Mouse (Mus musculus) B cell, adult (primary cell): ENCODE results near the gene Gm28036. TPM values are rescaled to one million over a fixed set of nuclear protein-coding genes. Genes with fewer than 3 reads are reported as not detected.

Source experiments
- total RNA-seq: library from RNA; stranded (reverse); gene quantifications from 4 replicates; pipeline ENCODE4 v1.2.4, GENCODE M21; 2023; ENCODE audit not compliant: inconsistent age

The Gm28036 gene
- 22.4 to 30.4 TPM (median 27.6 TPM) in 4 replicates for total RNA-seq

DNA sequence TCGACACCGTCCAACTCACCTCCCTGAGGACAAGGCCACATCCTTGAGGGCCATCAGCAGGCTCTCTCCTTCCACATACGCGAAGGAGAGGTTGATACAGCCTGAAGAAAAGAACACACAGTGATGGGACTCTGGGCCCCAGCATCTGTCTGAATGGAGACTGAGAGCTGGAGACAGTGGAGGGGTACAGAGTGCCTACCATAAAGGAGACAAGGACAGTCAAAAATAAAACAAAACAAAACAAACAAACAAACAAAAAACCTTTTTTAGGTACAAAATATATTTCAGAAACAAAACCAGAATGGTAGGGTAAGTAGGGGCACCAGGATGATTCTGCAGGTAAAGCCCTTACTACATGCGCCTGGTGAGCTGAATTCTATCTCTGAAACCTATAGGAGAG, at the start of gene Gm28036:
TSS of gene Gm28036 (minus strand) at position 101 of the 400 bp plus-strand sequence.

DNA sequence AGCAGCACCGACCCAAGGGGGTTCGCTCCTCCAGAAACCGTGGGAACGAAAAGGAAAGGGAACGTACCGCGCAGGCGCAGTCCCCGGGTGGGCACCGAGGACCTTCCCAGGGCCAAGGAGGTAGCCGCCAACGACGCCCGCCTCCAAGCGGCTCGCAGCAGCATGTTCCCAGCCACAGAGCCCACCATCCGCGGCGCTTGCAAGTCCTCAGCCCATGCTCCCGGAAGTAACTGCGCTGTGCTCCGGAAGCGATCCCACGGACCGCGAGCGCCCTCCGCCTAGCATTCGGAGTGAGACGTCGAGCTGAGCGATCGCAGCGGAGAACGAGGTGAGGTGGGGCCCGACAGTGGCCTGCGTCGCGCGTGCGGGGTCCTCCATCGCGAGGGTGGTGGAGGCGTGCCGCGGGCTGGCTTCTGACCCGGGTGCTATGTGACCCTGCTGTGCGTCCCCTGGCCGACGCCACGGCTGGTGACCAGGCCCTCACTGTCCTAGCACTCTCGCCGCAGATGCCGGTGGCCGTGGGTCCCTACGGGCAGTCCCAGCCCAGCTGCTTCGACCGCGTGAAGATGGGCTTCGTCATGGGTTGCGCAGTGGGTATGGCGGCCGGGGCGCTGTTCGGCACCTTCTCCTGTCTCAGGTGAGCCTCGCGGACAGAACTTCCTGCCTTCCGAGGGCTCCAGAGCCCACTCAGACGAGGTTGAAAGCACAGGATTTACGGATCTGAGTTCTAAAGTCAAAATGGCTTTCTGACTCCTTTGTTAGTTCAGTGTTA, 17.2 kb upstream of the Gm28036 start, which contains the start of the genes Romo1 and Nfs1:
TSS of gene Romo1 (plus strand) at position 87 of the 772 bp plus-strand sequence.
TSS of gene Nfs1 (minus strand) at position 234 of the 772 bp plus-strand sequence.

DNA sequence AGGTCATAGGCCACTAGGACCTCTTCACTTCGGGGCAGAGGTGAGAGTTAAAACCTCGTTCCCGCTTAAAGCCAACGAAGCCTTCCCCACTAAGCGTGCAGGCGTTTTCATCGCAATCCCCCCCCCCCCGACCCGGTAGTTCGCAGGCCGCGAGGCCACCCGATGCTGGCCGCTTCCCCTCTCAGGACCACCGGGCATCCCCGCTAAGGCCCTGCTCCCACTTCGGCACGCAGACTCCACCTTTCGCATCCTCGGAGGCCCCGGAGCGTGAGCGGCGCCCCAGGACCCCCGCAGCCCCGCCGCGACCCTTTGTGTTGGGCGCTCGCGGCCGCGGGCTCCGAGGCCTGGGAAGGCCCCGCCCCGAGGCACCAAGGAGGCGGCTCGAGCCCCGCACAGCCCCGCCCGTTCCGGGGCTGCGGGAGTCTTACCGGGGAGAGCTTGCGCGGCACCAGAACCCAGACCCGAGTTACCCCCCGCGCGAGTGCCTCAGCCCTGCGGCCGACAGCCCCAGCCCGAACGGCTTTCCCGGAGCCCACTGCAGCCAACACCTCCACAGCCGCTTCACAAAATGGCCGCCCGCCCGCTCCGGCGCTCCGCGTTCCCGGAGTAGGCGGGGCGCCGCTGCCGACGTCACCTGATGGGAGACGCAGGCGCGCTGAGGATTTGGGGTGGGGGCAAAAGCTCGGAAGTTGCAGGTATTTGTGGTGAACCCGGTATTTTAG, 15.4 kb downstream of the Gm28036 start, which contains the start of the genes Cpne1 and Rbm12:
TSS of gene Cpne1 (minus strand) at position 608 of the 722 bp plus-strand sequence.
TSS of gene Rbm12 (minus strand) at position 621 of the 722 bp plus-strand sequence.

DNA sequence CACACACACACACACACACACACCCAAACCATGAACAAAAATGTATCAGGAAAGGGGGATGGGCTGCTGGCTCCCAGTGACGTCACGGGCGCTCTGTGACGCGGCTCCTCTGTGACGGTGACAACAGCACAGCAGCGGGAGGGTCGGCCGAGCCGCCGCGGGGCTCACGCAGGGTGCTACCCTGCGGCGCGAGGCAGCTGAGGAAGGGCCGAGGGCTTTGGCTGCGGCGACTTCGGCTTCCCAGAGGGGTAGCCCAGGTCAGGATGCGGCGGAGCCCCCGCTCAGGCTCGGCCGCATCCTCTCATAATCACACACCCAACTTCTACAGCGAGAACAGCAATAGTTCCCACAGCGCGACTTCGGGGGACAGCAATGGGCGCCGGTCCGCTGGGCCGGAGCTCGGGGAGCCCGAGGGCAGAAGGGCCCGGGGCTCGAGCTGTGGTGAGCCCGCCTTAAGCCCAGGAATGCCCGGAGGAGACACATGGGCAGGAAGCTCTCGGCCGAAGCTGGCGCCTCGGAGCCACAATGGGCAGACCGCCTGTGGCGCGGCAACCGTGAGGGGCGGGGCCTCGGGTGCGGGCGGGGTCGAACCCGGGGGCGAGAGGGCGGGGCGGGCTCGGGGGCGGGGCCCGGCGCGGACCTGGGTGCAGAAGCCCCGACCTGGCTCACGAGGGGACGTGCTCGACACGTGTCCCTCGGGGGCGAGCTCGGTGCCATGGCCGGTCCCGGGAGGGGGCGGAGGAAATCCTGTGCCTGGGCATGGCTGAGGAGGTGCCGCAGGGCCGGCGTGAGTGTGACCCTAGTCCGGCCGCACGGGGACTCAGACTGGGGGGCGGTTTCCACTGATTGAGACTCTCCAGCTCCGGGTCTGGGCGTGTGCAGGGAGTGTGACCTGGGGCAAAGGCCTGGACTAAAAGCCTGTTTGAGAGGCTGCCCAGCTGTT, 61.5 kb downstream of the Gm28036 start, which contains the start of gene Spag4:
TSS of gene Spag4 (plus strand) at position 77 of the 943 bp plus-strand sequence.

DNA sequence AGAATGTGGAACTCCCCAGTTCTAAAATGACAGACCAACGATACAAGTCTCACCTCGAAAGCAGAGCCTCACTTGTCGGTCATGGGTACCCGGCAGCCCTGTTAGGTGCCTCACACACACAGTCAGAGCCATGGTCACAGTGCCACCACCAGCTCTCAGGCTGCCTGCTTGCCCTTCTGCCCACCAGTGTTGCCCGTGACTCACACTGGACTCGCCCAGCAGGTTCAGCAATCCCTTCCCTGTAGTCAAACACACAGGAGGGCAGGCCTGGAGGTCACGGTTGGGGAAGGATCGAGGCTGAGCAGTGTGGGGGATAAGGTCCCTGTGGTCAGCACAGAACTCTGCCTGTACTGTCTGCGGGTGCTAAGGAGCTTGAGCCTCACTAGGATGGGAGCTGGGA, 74.1 kb downstream of the Gm28036 start, which contains the start of gene Fer1l4:
TSS of gene Fer1l4 (minus strand) at position 132 of the 400 bp plus-strand sequence.

Other genes with a start within 250 kb of the Gm28036 start
- gene Uqcc1, start 196.8 kb downstream of the Gm28036 start, total RNA-seq: 27.6 to 43.5 TPM (median 29.5 TPM) in 4 replicates
- not detected in 4 replicates for gene Gm15557, start 186.4 kb downstream of the Gm28036 start, total RNA-seq
- not detected in 4 replicates for gene Gdf5, start 181.7 kb downstream of the Gm28036 start, total RNA-seq
- 58.5 to 67.9 TPM (median 59.6 TPM) in 4 replicates for gene Cep250, start 170.6 kb downstream of the Gm28036 start, total RNA-seq
- gene 6430550D23Rik, start 119.1 kb downstream of the Gm28036 start, total RNA-seq: 1.2 to 4.4 TPM (median 2.7 TPM) in 4 replicates
- 76.6 to 107 TPM (median 94.4 TPM) in 4 replicates for gene Ergic3, start 119.0 kb downstream of the Gm28036 start, total RNA-seq
- not detected in 4 replicates for gene Fer1l4, start 74.1 kb downstream of the Gm28036 start, total RNA-seq
- gene Spag4, start 61.9 kb downstream of the Gm28036 start, total RNA-seq: 4.1 to 6.1 TPM (median 5.5 TPM) in 4 replicates
- gene Cpne1, start 15.1 kb downstream of the Gm28036 start, total RNA-seq: 67.7 to 73.9 TPM (median 69.2 TPM) in 4 replicates
- 32.6 to 46.3 TPM (median 39.9 TPM) in 4 replicates for gene Rbm12, start 15.1 kb downstream of the Gm28036 start, total RNA-seq
- gene Romo1, start 16.9 kb upstream of the Gm28036 start, total RNA-seq: 64.5 to 98.8 TPM (median 79.6 TPM) in 4 replicates
- gene Nfs1, start 17.1 kb upstream of the Gm28036 start, total RNA-seq: 27.9 to 40.3 TPM (median 31.3 TPM) in 4 replicates
- gene Rbm39, start 53.1 kb upstream of the Gm28036 start, total RNA-seq: 1,825 to 2,022 TPM (median 1,985 TPM) in 4 replicates
- 55.5 to 89.6 TPM (median 69.9 TPM) in 4 replicates for gene Phf20, start 69.4 kb upstream of the Gm28036 start, total RNA-seq
- gene Cnbd2, start 185.2 kb upstream of the Gm28036 start, total RNA-seq: 5.8 to 14.2 TPM (median 10.8 TPM) in 4 replicates
- 123 to 151 TPM (median 142 TPM) in 4 replicates for gene Scand1, start 185.6 kb upstream of the Gm28036 start, total RNA-seq